Mouse (Mus musculus): ENCODE results near the gene Gbp10.
"Not testable (repeated sequence)": the region's sequence is repeated elsewhere in the genome, so short reads cannot be mapped to it uniquely, and the experiment has no call there.

- TF ChIP-seq CTCF (IDR thresholded peaks at IDR 0.05; ENCODE audit: control insufficient read depth, insufficient read depth, insufficient read length); MAX (IDR thresholded peaks at IDR 0.05); USF1 (IDR thresholded peaks at IDR 0.05; ENCODE audit: low read depth); CEBPB (IDR thresholded peaks at IDR 0.05; ENCODE audit: low read depth): not testable (repeated sequence)
These were observed 30.4 kb downstream of the Gbp10 start for GRCm38 (mm10) chr5:105208957-105209356.
